Mouse (Mus musculus) lung, postnatal 0 days (tissue): Measurements from ENCODE around the gene AU018091. TPM values are rescaled to one million over a fixed set of nuclear protein-coding genes. Genes with fewer than 3 reads are reported as not detected.
A peak's percentile ranks its signal among the peaks of the same experiment; 100 is the strongest.
"Not testable (repeated sequence)": the region's sequence is repeated elsewhere in the genome, so short reads cannot be mapped to it uniquely, and the experiment has no call there.

Experiments used
- ATAC-seq: fragments of 200-750 bp; cut with Nextera tagmentation; 2 replicates; pipeline ENCODE4 v1.8.0; 2017; ENCODE audit warnings: moderate library complexity
- DNase-seq: peaks from one replicate; pipeline ENCODE4 v3.0.0-alpha.2; 2016; ENCODE audit warnings: low spot score
- H3K27ac ChIP-seq: fragments of 300-500 bp; sonication (generic); 2 replicates; pipeline ENCODE4 v1.5.1; 2014; ENCODE audit warnings: antibody characterized with exemption, mild to moderate bottlenecking, low read length, mixed read lengths
- H3K27me3 ChIP-seq: fragments of 300-500 bp; sonication (generic); replicated peaks from 2 replicates; pipeline ENCODE4 v1.6.1; 2014; ENCODE audit warnings: low read length, mixed read lengths; ENCODE audit not compliant: insufficient read depth
- H3K36me3 ChIP-seq: fragments of 300-500 bp; sonication (generic); 2 replicates; pipeline ENCODE4 v1.6.1; 2014; ENCODE audit warnings: low read length, mixed read lengths; ENCODE audit not compliant: insufficient read depth
- H3K4me1 ChIP-seq: fragments of 300-500 bp; sonication (generic); 2 replicates; pipeline ENCODE4 v1.6.1; 2014; ENCODE audit warnings: antibody characterized with exemption, low read depth, low read length, mixed read lengths; ENCODE audit not compliant: insufficient read depth
- H3K4me2 ChIP-seq: fragments of 300-500 bp; sonication (generic); replicated peaks from 2 replicates; pipeline ENCODE4 v1.6.1; 2014; ENCODE audit warnings: low read depth, mild to moderate bottlenecking, low read length, moderate library complexity, mixed read lengths
- H3K4me3 ChIP-seq: fragments of 300-500 bp; sonication (generic); 2 replicates; pipeline ENCODE4 v1.5.1; 2014; ENCODE audit warnings: low read depth, low read length
- H3K9ac ChIP-seq: fragments of 300-500 bp; sonication (generic); replicated peaks from 2 replicates; pipeline ENCODE4 v1.6.1; 2014; ENCODE audit warnings: low read depth, mild to moderate bottlenecking
- H3K9me3 ChIP-seq: fragments of 300-500 bp; sonication (generic); 2 replicates; pipeline ENCODE4 v1.6.1; 2016; ENCODE audit warnings: low read length, mixed read lengths
- CTCF ChIP-seq: IDR thresholded peaks from 2 replicates; pipeline ENCODE4 v1.5.1; 2016; ENCODE audit warnings: antibody characterized with exemption, mild to moderate bottlenecking
- EP300 ChIP-seq: IDR thresholded peaks from 2 replicates; pipeline ENCODE4 v1.6.1; 2016; ENCODE audit warnings: antibody characterized with exemption, mild to moderate bottlenecking, control low read depth
- WGBS: fragments of 180-500 bp; shearing (Covaris S2); extraction: QIAGEN DNeasy Blood & Tissue Kit; methylation state at CpG from one replicate; pipeline ENCODE4 v1.1.7; 2014; 5-methylcytosine and 5-hydroxymethylcytosine counted together
- polyA plus RNA-seq: library from polyadenylated mRNA; unstranded; fragments of >200 nt; fragmentation: Nextera tagmentation; extraction: Ambion mirVana; gene quantifications from 2 replicates; pipeline ENCODE4 v1.2.1, GENCODE M21; 2015

The AU018091 gene
- polyA plus RNA-seq, 1 experiment from 2014 or later = 0.14 TPM

- Histone ChIP-seq H3K27me3 (no peaks in the 10 kb centered on the region), H3K27ac (no peak overlapping the region), H3K4me1 (no peaks in the 10 kb centered on the region), H3K36me3 (no peaks in the 10 kb centered on the region), H3K4me3 (no peak overlapping the region), H3K4me2 (no peak overlapping the region), H3K9ac (no peak overlapping the region), H3K9me3 (no peaks in the 10 kb centered on the region)
- TF ChIP-seq CTCF (no peak), EP300 (no peak)
- DNase-seq (no peak), ATAC-seq (no peak)
- WGBS = 60% methylated on average over 5 of the region's 5 CpGs
These were observed 26.8 kb upstream of the AU018091 start for GRCm38 (mm10) chr7:3195850-3196249.

GRCm38 (mm10) chr7:3194531-3194930 lies 25.5 kb upstream of the AU018091 start:
- H3K4me1 ChIP-seq = no peaks in the 10 kb centered on the region
- ATAC-seq (no peak), DNase-seq (no peak)
- H3K27me3 ChIP-seq = no peaks in the 10 kb centered on the region
- H3K9ac ChIP-seq = no peak overlapping the region
- WGBS = 84% methylated on average over 4 of the region's 4 CpGs
- H3K36me3 ChIP-seq = no peaks in the 10 kb centered on the region
- H3K4me3 ChIP-seq = no peak overlapping the region
- no peak overlapping the region for H3K4me2 ChIP-seq
- TF ChIP-seq EP300 = no peak
- TF ChIP-seq CTCF = no peak
- H3K27ac ChIP-seq = no peak overlapping the region
- no peaks in the 10 kb centered on the region for H3K9me3 ChIP-seq

GRCm38 (mm10) chr7:3193905-3194304 lies 24.9 kb upstream of the AU018091 start:
- no peaks in the 10 kb centered on the region for H3K4me1 ChIP-seq
- H3K4me3 ChIP-seq = no peak overlapping the region
- no peak for DNase-seq
- H3K27me3 ChIP-seq = no peaks in the 10 kb centered on the region
- 17% methylated on average over 5 of the region's 6 CpGs for WGBS
- TF ChIP-seq EP300 (no peak), CTCF (peak; percentile 41; the same call in 1 of the 2 replicates)
- ATAC-seq = no peak
- no peak overlapping the region for H3K4me2 ChIP-seq
- no peaks in the 10 kb centered on the region for H3K36me3 ChIP-seq
- H3K27ac ChIP-seq = no peak overlapping the region
- H3K9ac ChIP-seq = no peak overlapping the region
- H3K9me3 ChIP-seq = no peaks in the 10 kb centered on the region

GRCm38 (mm10) chr7:3193049-3193632 lies 24.1 kb upstream of the AU018091 start:
- 77% methylated on average over 4 of the region's 4 CpGs for WGBS
- no peak for ATAC-seq
- Histone ChIP-seq H3K9me3 (no peaks in the 10 kb centered on the region), H3K4me1 (no peaks in the 10 kb centered on the region), H3K27ac (no peak overlapping the region), H3K36me3 (no peaks in the 10 kb centered on the region), H3K4me3 (no peak overlapping the region), H3K4me2 (no peak overlapping the region), H3K9ac (no peak overlapping the region), H3K27me3 (no peaks in the 10 kb centered on the region)
- TF ChIP-seq CTCF (no peak), EP300 (no peak)
- DNase-seq = no peak

GRCm38 (mm10) chr7:3191971-3192498 lies 23.0 kb upstream of the AU018091 start:
- no peaks in the 10 kb centered on the region for H3K27me3 ChIP-seq
- H3K4me3 ChIP-seq = no peak overlapping the region
- H3K27ac ChIP-seq = no peak overlapping the region
- H3K9me3 ChIP-seq = no peaks in the 10 kb centered on the region
- DNase-seq = no peak
- H3K9ac ChIP-seq = no peak overlapping the region
- no peak for ATAC-seq
- WGBS = 80% methylated on average over 12 of the region's 12 CpGs
- H3K36me3 ChIP-seq = no peaks in the 10 kb centered on the region
- no peak for TF ChIP-seq EP300
- no peak for TF ChIP-seq CTCF
- H3K4me2 ChIP-seq = no peak overlapping the region
- no peaks in the 10 kb centered on the region for H3K4me1 ChIP-seq

GRCm38 (mm10) chr7:3186726-3187125 lies 17.7 kb upstream of the AU018091 start:
- WGBS = 78% methylated on average over 2 of the region's 2 CpGs
- not testable (repeated sequence) for H3K27me3 ChIP-seq, H3K4me1 ChIP-seq, H3K36me3 ChIP-seq, H3K9me3 ChIP-seq, H3K4me2 ChIP-seq, ATAC-seq, H3K4me3 ChIP-seq, H3K27ac ChIP-seq, DNase-seq, H3K9ac ChIP-seq

- no peaks in the 10 kb centered on the region for H3K9me3 ChIP-seq
- H3K9ac ChIP-seq = no peak overlapping the region
- H3K4me3 ChIP-seq = no peak overlapping the region
- TF ChIP-seq CTCF = no peak
- no peak for TF ChIP-seq EP300
- no peaks in the 10 kb centered on the region for H3K27me3 ChIP-seq
- no peak for DNase-seq
- H3K4me1 ChIP-seq = no peaks in the 10 kb centered on the region
- H3K36me3 ChIP-seq = no peaks in the 10 kb centered on the region
- H3K4me2 ChIP-seq = no peak overlapping the region
- no peak for ATAC-seq
- H3K27ac ChIP-seq = no peak overlapping the region
- WGBS = 71% methylated on average over 1 of the region's 1 CpGs
These were observed 17.1 kb upstream of the AU018091 start for GRCm38 (mm10) chr7:3186136-3186535.
